Mouse (Mus musculus) gastrocnemius, postnatal 4 days (tissue): Measurements from ENCODE around the gene Olfr1469. TPM values are rescaled to one million over a fixed set of nuclear protein-coding genes. Genes with fewer than 3 reads are reported as not detected.
"Not testable (repeated sequence)": the region's sequence is repeated elsewhere in the genome, so short reads cannot be mapped to it uniquely, and the experiment has no call there.

Experiments
- DNase-seq, 2 experiments: peaks; one replicate each; pipeline ENCODE4 v3.0.0; 2021 to 2022; ENCODE audit warnings: low spot score in 2 of 2, mixed read lengths in 2 of 2
- long read RNA-seq, 2 experiments: library from polyadenylated mRNA; stranded (forward); transcript quantifications; one replicate each; pipeline ENCODE4 v2.0.0; 2021
- total RNA-seq, 2 experiments: library from RNA; stranded (reverse); gene quantifications; 2 replicates each; pipeline ENCODE4 v1.2.3; 2021

Gene Olfr1469
- total RNA-seq = not detected
- long read RNA-seq, experiment 1 = 0 reads
- long read RNA-seq, experiment 2 = 0 reads

- no peak for DNase-seq
Measured at GRCm38 (mm10) chr19:13407549-13407948, at the start of gene Olfr1469. Olfr1469 (plus strand) TSS chr19:13407849.

- no peak for DNase-seq
Measured at GRCm38 (mm10) chr19:13361936-13362335, 45.7 kb upstream of the Olfr1469 start, which contains the start of gene Olfr1467. Olfr1467 (plus strand) TSS chr19:13362236.

GRCm38 (mm10) chr19:13443109-13443508 is 35.5 kb downstream of the Olfr1469 start, which contains the start of gene Olfr1471:
Olfr1471 (plus strand) TSS chr19:13443409.
- not testable (repeated sequence) for DNase-seq

GRCm38 (mm10) chr19:13455986-13456385 is 48.3 kb downstream of the Olfr1469 start, which contains the start of gene Olfr1472:
Olfr1472 (minus strand) TSS chr19:13456086.
- DNase-seq = no peak

Other genes with a start within 250 kb of the Olfr1469 start
- not detected for gene Olfr1461, start 244.8 kb upstream of the Olfr1469 start, total RNA-seq
- gene Olfr1462, start 222.1 kb upstream of the Olfr1469 start, total RNA-seq = not detected
- gene Olfr1463, start 176.5 kb upstream of the Olfr1469 start, total RNA-seq = not detected
- gene Olfr1465, start 92.3 kb upstream of the Olfr1469 start, total RNA-seq = not detected
- gene Olfr1466, start 69.0 kb upstream of the Olfr1469 start, total RNA-seq = not detected
- not detected for gene Olfr1467, start 45.6 kb upstream of the Olfr1469 start, total RNA-seq
- not detected for gene Olfr1471, start 35.6 kb downstream of the Olfr1469 start, total RNA-seq
- not detected for gene Olfr1472, start 48.2 kb downstream of the Olfr1469 start, total RNA-seq
- not detected for gene Olfr1474, start 61.7 kb downstream of the Olfr1469 start, total RNA-seq
- gene Olfr1475, start 72.3 kb downstream of the Olfr1469 start, total RNA-seq = not detected
- not detected for gene Olfr1477, start 92.7 kb downstream of the Olfr1469 start, total RNA-seq
- not detected for gene Olfr1480, start 120.1 kb downstream of the Olfr1469 start, total RNA-seq
- gene Olfr1484, start 175.7 kb downstream of the Olfr1469 start, total RNA-seq = not detected
- gene Olfr1487, start 209.5 kb downstream of the Olfr1469 start, total RNA-seq = not detected
- not detected for gene Olfr1489, start 223.8 kb downstream of the Olfr1469 start, total RNA-seq
- not detected for gene Olfr1490, start 243.2 kb downstream of the Olfr1469 start, total RNA-seq